Mouse (Mus musculus): ENCODE results near the gene Tmem88. TPM values are rescaled to one million over a fixed set of nuclear protein-coding genes. Genes with fewer than 3 reads are reported as not detected.

The Tmem88 gene
- total RNA-seq, 2 experiments from 2014 or later: 2.1 to 2.3 TPM

GRCm38 (mm10) chr11:69366157-69366854 lies 31.7 kb downstream of the Tmem88 start:
- peak; percentile 92 to 96 for DNase-seq (ENCODE audit: low spot score in 2 of 2)

GRCm38 (mm10) chr11:69365722-69366121 lies 32.3 kb downstream of the Tmem88 start:
- DNase-seq (ENCODE audit: low spot score in 2 of 2): no peak

GRCm38 (mm10) chr11:69364910-69365309 lies 33.1 kb downstream of the Tmem88 start:
- peak; percentile 92 to 94 for DNase-seq (ENCODE audit: low spot score in 2 of 2)

- DNase-seq (ENCODE audit: low spot score in 2 of 2): no peak
These were observed 33.7 kb downstream of the Tmem88 start for GRCm38 (mm10) chr11:69364376-69364775.

DNA sequence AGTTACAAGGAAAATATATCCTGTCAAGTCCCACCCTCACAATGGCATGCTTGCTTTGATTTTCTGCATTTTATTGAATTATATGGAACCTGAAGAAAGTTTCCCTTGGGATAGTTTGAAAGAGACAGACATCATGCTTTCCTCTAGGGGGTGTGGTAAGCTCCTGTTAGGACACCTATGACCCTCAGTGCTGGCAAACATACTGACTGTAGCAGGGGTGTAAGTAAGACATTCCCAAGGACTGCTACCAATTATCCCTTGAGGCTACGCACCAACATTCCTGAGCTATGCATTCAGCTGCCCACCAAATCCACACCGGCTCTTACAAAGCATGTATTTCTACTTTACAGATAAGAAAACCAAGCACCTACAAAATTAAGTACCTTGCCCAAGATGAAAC lies 35.6 kb downstream of the Tmem88 start:
- no peak for DNase-seq (ENCODE audit: low spot score in 2 of 2)

- no peak for DNase-seq (ENCODE audit: low spot score in 2 of 2)
These were observed 36.0 kb downstream of the Tmem88 start for GRCm38 (mm10) chr11:69362021-69362420.

DNA sequence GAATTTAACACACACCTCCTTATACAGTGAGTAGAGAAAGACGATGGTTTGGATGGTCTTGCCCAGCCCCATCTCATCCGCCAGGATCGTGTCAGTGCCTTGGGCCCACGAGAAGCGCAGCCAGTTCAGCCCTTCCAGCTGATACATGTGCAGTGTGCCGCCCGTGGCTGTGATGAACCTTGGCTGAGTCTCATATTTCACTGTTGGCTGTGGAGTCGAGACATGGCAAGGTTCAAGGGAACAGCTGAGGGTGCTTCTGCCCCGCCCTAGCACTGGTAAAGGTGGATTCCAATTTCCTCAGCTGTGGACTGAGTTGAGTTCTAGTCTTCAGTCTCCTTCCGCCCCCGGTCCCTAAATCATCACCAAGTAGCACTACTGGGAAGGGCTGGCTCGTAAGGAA lies 40.3 kb downstream of the Tmem88 start:
- no peak for DNase-seq (ENCODE audit: low spot score in 2 of 2)

DNA sequence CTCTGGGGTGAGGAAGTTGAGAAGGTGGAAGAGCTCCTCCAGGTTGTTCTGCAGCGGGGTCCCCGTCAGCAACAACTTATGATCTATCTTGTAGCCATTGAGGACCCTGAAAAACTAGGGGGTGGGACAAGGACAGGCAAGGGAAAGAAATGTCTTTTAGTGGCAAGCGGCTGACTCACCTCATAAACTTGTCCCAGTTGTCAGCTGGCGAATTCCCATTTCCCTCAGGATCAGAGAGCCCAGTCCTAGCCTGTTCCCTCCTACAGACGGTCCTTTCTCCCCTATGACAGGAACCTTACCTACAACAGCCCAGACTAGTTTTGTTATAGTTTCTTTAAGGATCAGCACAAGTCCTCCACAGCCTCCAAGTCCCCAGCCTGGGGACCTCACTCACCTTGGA lies 41.5 kb downstream of the Tmem88 start:
- no peak for DNase-seq (ENCODE audit: low spot score in 2 of 2)

Other genes with a start within 250 kb of the Tmem88 start
- under 1 TPM; 0.65 to 0.95 TPM for gene Alox12b, start 241.2 kb downstream of the Tmem88 start, total RNA-seq (2021)
- gene Alox8, start 200.4 kb downstream of the Tmem88 start, total RNA-seq (2021): 1 to 10 TPM; 5.5 to 8.4 TPM
- 1 to 10 TPM; 1.0 to 1.1 TPM for gene Gucy2e, start 161.2 kb downstream of the Tmem88 start, total RNA-seq (2021)
- 10 to 100 TPM; 15.3 to 16.9 TPM for gene Cntrob, start 74.5 kb downstream of the Tmem88 start, total RNA-seq (2021)
- gene Trappc1, start 74.3 kb downstream of the Tmem88 start, total RNA-seq (2021): 10 to 100 TPM; 65.5 to 79.1 TPM
- gene Kcnab3, start 72.0 kb downstream of the Tmem88 start, total RNA-seq (2021): 10 to 100 TPM; 15.2 to 18.6 TPM
- gene Rnf227, start 57.8 kb downstream of the Tmem88 start, total RNA-seq (2021): 10 to 100 TPM; 71.7 to 76.9 TPM
- 100 to 1,000 TPM; 519 to 534 TPM for gene Chd3, start 28.8 kb downstream of the Tmem88 start, total RNA-seq (2021)
- 100 to 1,000 TPM in 1 of 2 experiments, 10 to 100 TPM in 1; 99.3 to 111 TPM for gene Naa38, start 2.7 kb downstream of the Tmem88 start, total RNA-seq (2021)
- gene Cyb5d1, start 2.6 kb downstream of the Tmem88 start, total RNA-seq (2021): 10 to 100 TPM; 36.0 to 39.7 TPM
- 10 to 100 TPM; 41.7 to 42.8 TPM for gene Kdm6b, start 15.4 kb upstream of the Tmem88 start, total RNA-seq (2021)
- gene Dnah2, start 150.9 kb upstream of the Tmem88 start, total RNA-seq (2021): 1 to 10 TPM; 5.8 to 6.3 TPM
- 100 to 1,000 TPM; 144 to 156 TPM for gene Efnb3, start 162.0 kb upstream of the Tmem88 start, total RNA-seq (2021)
- 1 to 10 TPM; 8.6 to 9.5 TPM for gene Wrap53, start 182.0 kb upstream of the Tmem88 start, total RNA-seq (2021)
- gene Trp53, start 182.1 kb upstream of the Tmem88 start, total RNA-seq (2021): 10 to 100 TPM; 27.3 to 29.6 TPM
- 100 to 1,000 TPM; 513 to 551 TPM for gene Atp1b2, start 207.7 kb upstream of the Tmem88 start, total RNA-seq (2021)
- not detected for gene Shbg, start 219.7 kb upstream of the Tmem88 start, total RNA-seq (2021)
- 10 to 100 TPM; 16.1 to 19.8 TPM for gene Sat2, start 223.8 kb upstream of the Tmem88 start, total RNA-seq (2021)
- 100 to 1,000 TPM; 105 to 106 TPM for gene Fxr2, start 234.8 kb upstream of the Tmem88 start, total RNA-seq (2021)